Mouse (Mus musculus): ENCODE measurements at regions not wholly inside any gene's neighbourhood (a gene's known extent, or its start where the extent isn't known, plus 50 kb on each side); places are given as distances from the start of the nearest gene placed in this dataset.

- TF ChIP-seq CTCF (IDR thresholded peaks at IDR 0.05; ENCODE audit: extremely low read depth, insufficient read depth, insufficient read length, insufficient replicate concordance), result no peak
- TF ChIP-seq POLR2A (IDR thresholded peaks at IDR 0.05; ENCODE audit: low read depth, low read length), result no peak
Measured at GRCm38 (mm10) chr13:51352874-51353273, 55.6 kb upstream of the S1pr3 start.
